Mouse (Mus musculus) forebrain, embryonic 16.5 days (tissue): Measurements from ENCODE around the gene Pla2g4b. TPM values are rescaled to one million over a fixed set of nuclear protein-coding genes. Genes with fewer than 3 reads are reported as not detected.

Experiments
- ATAC-seq: fragments of 200-750 bp; cut with Nextera tagmentation; 2 replicates; pipeline ENCODE4 v1.8.0; 2017; ENCODE audit warnings: mild to moderate bottlenecking, moderate library complexity
- H3K27ac ChIP-seq: fragments of 300-500 bp; sonication (generic); 2 replicates; pipeline ENCODE4 v1.5.1; 2014; ENCODE audit warnings: low read length, control low read depth
- H3K27me3 ChIP-seq: fragments of 300-500 bp; sonication (generic); replicated peaks from 2 replicates; pipeline ENCODE4 v1.6.1; 2014; ENCODE audit warnings: low read length; ENCODE audit not compliant: control insufficient read depth, insufficient read depth
- H3K36me3 ChIP-seq: fragments of 300-500 bp; sonication (generic); 2 replicates; pipeline ENCODE4 v1.6.1; 2014; ENCODE audit not compliant: control insufficient read depth, insufficient read depth
- H3K4me1 ChIP-seq: fragments of 300-500 bp; sonication (generic); replicated peaks from 2 replicates; pipeline ENCODE4 v1.6.1; 2014; ENCODE audit warnings: low read length; ENCODE audit not compliant: control insufficient read depth, insufficient read depth
- H3K4me2 ChIP-seq: fragments of 300-500 bp; sonication (generic); 2 replicates; pipeline ENCODE4 v1.6.1; 2014; ENCODE audit warnings: mild to moderate bottlenecking, low read length, control low read depth
- H3K4me3 ChIP-seq: fragments of 300-500 bp; sonication (generic); replicated peaks from 2 replicates; pipeline ENCODE4 v1.5.1; 2014; ENCODE audit warnings: mild to moderate bottlenecking, low read length, control low read depth
- H3K9ac ChIP-seq: fragments of 300-500 bp; sonication (generic); replicated peaks from 2 replicates; pipeline ENCODE4 v1.6.1; 2014; ENCODE audit warnings: low read depth, low read length, control low read depth
- H3K9me3 ChIP-seq: fragments of 300-500 bp; sonication (generic); 2 replicates; pipeline ENCODE4 v1.6.1; 2016; ENCODE audit warnings: low read length; ENCODE audit not compliant: control insufficient read depth
- WGBS: fragments of 180-500 bp; shearing (Covaris S2); extraction: QIAGEN DNeasy Blood & Tissue Kit; methylation state at CpG from one replicate; pipeline ENCODE4 v1.1.7; 2014; 5-methylcytosine and 5-hydroxymethylcytosine counted together
- polyA plus RNA-seq: library from polyadenylated mRNA; unstranded; fragments of >200 nt; fragmentation: Nextera tagmentation; extraction: Ambion mirVana; gene quantifications from 2 replicates; pipeline ENCODE4 v1.2.1, GENCODE M21; 2015

Pla2g4b gene
- polyA plus RNA-seq, 1 experiment from 2014 or later = 4.0 TPM

- ATAC-seq = no peak
- Histone ChIP-seq H3K9me3 (no peaks in the 10 kb centered on the region), H3K4me3 (no peak overlapping the region), H3K4me2 (no peak overlapping the region), H3K4me1 (no peaks in the 10 kb centered on the region), H3K27me3 (no peaks in the 10 kb centered on the region), H3K27ac (peak overlapping the region; percentile 27), H3K9ac (peak overlapping the region; percentile 11; the same call in 1 of the 2 replicates), H3K36me3 (peaks cover 2% of the 10 kb centered on the region; the same call in 1 of the 2 replicates)
- WGBS = 70% methylated on average over 9 of the region's 9 CpGs
These were observed 37.6 kb upstream of the Pla2g4b start for GRCm38 (mm10) chr2:119995391-119996281.

GRCm38 (mm10) chr2:119997354-119997753 is 35.9 kb upstream of the Pla2g4b start:
- H3K4me3 ChIP-seq = no peak overlapping the region
- no peaks in the 10 kb centered on the region for H3K27me3 ChIP-seq
- 83% methylated on average over 4 of the region's 4 CpGs for WGBS
- no peaks in the 10 kb centered on the region for H3K9me3 ChIP-seq
- peaks cover 2% of the 10 kb centered on the region; the same call in 1 of the 2 replicates for H3K36me3 ChIP-seq
- H3K4me1 ChIP-seq = no peaks in the 10 kb centered on the region
- no peak overlapping the region for H3K27ac ChIP-seq
- no peak overlapping the region for H3K4me2 ChIP-seq
- ATAC-seq = no peak
- H3K9ac ChIP-seq = no peak overlapping the region

GRCm38 (mm10) chr2:119999731-120000130 is 33.5 kb upstream of the Pla2g4b start:
- no peak overlapping the region for H3K9ac ChIP-seq
- no peak overlapping the region for H3K27ac ChIP-seq
- H3K9me3 ChIP-seq = no peaks in the 10 kb centered on the region
- H3K4me3 ChIP-seq = no peak overlapping the region
- no peaks in the 10 kb centered on the region for H3K4me1 ChIP-seq
- no peaks in the 10 kb centered on the region for H3K27me3 ChIP-seq
- peaks cover 2% of the 10 kb centered on the region; the same call in 1 of the 2 replicates for H3K36me3 ChIP-seq
- H3K4me2 ChIP-seq = no peak overlapping the region
- WGBS = 98% methylated on average over 2 of the region's 2 CpGs
- no peak for ATAC-seq

- no peak for ATAC-seq
- 80% methylated on average over 3 of the region's 3 CpGs for WGBS
- no peaks in the 10 kb centered on the region for H3K9me3 ChIP-seq
- H3K4me1 ChIP-seq = no peaks in the 10 kb centered on the region
- H3K27ac ChIP-seq = no peak overlapping the region
- peaks cover 2% of the 10 kb centered on the region; the same call in 1 of the 2 replicates for H3K36me3 ChIP-seq
- H3K9ac ChIP-seq = no peak overlapping the region
- H3K27me3 ChIP-seq = no peaks in the 10 kb centered on the region
- H3K4me3 ChIP-seq = no peak overlapping the region
- no peak overlapping the region for H3K4me2 ChIP-seq
These were observed 32.2 kb upstream of the Pla2g4b start for GRCm38 (mm10) chr2:120000882-120001584.

- 77% methylated on average over 4 of the region's 4 CpGs for WGBS
These were observed 31.3 kb upstream of the Pla2g4b start for GRCm38 (mm10) chr2:120001956-120002355.

GRCm38 (mm10) chr2:120003970-120004369 is 29.2 kb upstream of the Pla2g4b start:
- H3K4me1 ChIP-seq = no peaks in the 10 kb centered on the region
- no peaks in the 10 kb centered on the region for H3K27me3 ChIP-seq
- no peaks in the 10 kb centered on the region for H3K36me3 ChIP-seq
- ATAC-seq = peak; percentile 62
- H3K9me3 ChIP-seq = no peaks in the 10 kb centered on the region
- H3K4me2 ChIP-seq = no peak overlapping the region
- H3K4me3 ChIP-seq = no peak overlapping the region
- H3K9ac ChIP-seq = no peak overlapping the region
- no peak overlapping the region for H3K27ac ChIP-seq
- WGBS = 76% methylated on average over 2 of the region's 2 CpGs

More at GRCm38 (mm10) chr2:120001956-120002355, 31.3 kb upstream of the Pla2g4b start:
- H3K4me1 ChIP-seq = no peaks in the 10 kb centered on the region
- H3K4me2 ChIP-seq = no peak overlapping the region
- H3K4me3 ChIP-seq = no peak overlapping the region
- H3K9me3 ChIP-seq = no peaks in the 10 kb centered on the region
- H3K27ac ChIP-seq = no peak overlapping the region
- H3K9ac ChIP-seq = no peak overlapping the region
- H3K36me3 ChIP-seq = peaks cover 2% of the 10 kb centered on the region; the same call in 1 of the 2 replicates
- no peak for ATAC-seq
- H3K27me3 ChIP-seq = no peaks in the 10 kb centered on the region

GRCm38 (mm10) chr2:120006696-120007095 is 26.5 kb upstream of the Pla2g4b start:
- Histone ChIP-seq H3K27ac (no peak overlapping the region), H3K27me3 (no peaks in the 10 kb centered on the region), H3K36me3 (no peaks in the 10 kb centered on the region), H3K4me3 (no peak overlapping the region), H3K4me1 (no peaks in the 10 kb centered on the region), H3K9me3 (no peaks in the 10 kb centered on the region), H3K4me2 (no peak overlapping the region), H3K9ac (no peak overlapping the region)
- 95% methylated on average over 7 of the region's 7 CpGs for WGBS
- ATAC-seq = no peak

GRCm38 (mm10) chr2:120007680-120008210 is 25.5 kb upstream of the Pla2g4b start:
- H3K27ac ChIP-seq = no peak overlapping the region
- no peaks in the 10 kb centered on the region for H3K36me3 ChIP-seq
- no peaks in the 10 kb centered on the region for H3K9me3 ChIP-seq
- no peaks in the 10 kb centered on the region for H3K27me3 ChIP-seq
- no peaks in the 10 kb centered on the region for H3K4me1 ChIP-seq
- H3K9ac ChIP-seq = no peak overlapping the region
- no peak overlapping the region for H3K4me2 ChIP-seq
- no peak overlapping the region for H3K4me3 ChIP-seq
- 90% methylated on average over 4 of the region's 4 CpGs for WGBS
- no peak for ATAC-seq

- Histone ChIP-seq H3K4me1 (no peaks in the 10 kb centered on the region), H3K4me3 (no peak overlapping the region), H3K27ac (no peak overlapping the region), H3K27me3 (no peaks in the 10 kb centered on the region), H3K9ac (no peak overlapping the region), H3K9me3 (no peaks in the 10 kb centered on the region), H3K4me2 (no peak overlapping the region), H3K36me3 (no peaks in the 10 kb centered on the region)
- ATAC-seq = no peak
- whole genome bisulfite sequencing = 72% methylated on average over 4 of the region's 4 CpGs
These were observed 24.5 kb upstream of the Pla2g4b start for GRCm38 (mm10) chr2:120008672-120009071.
